Mouse (Mus musculus) embryonic facial prominence, embryonic 15.5 days (tissue): ENCODE measurements around the gene Gm49450. TPM values are rescaled to one million over a fixed set of nuclear protein-coding genes. Genes with fewer than 3 reads are reported as not detected.

Source experiments
- ATAC-seq: fragments of 200-750 bp; cut with Nextera tagmentation; 2 replicates; pipeline ENCODE4 v1.8.0; 2017; ENCODE audit warnings: low read depth, moderate TSS enrichment; ENCODE audit not compliant: insufficient number of reproducible peaks, low FRiP score, low TSS enrichment
- H3K27ac ChIP-seq: fragments of 300-500 bp; sonication (generic); replicated peaks from 2 replicates; pipeline ENCODE4 v1.5.1; 2015; ENCODE audit warnings: mild to moderate bottlenecking, inconsistent platforms
- H3K27me3 ChIP-seq: fragments of 300-500 bp; sonication (generic); 2 replicates; pipeline ENCODE4 v1.6.1; 2015; ENCODE audit warnings: inconsistent platforms
- H3K36me3 ChIP-seq: fragments of 300-500 bp; sonication (generic); 2 replicates; pipeline ENCODE4 v1.6.1; 2015; ENCODE audit warnings: mild to moderate bottlenecking, inconsistent platforms
- H3K4me1 ChIP-seq: fragments of 300-500 bp; sonication (generic); 2 replicates; pipeline ENCODE4 v1.6.1; 2015; ENCODE audit warnings: inconsistent platforms
- H3K4me2 ChIP-seq: fragments of 300-500 bp; sonication (generic); replicated peaks from 2 replicates; pipeline ENCODE4 v1.6.1; 2015; ENCODE audit warnings: mild to moderate bottlenecking, inconsistent platforms
- H3K4me3 ChIP-seq: fragments of 300-500 bp; sonication (generic); replicated peaks from 2 replicates; pipeline ENCODE4 v1.5.1; 2015; ENCODE audit warnings: mild to moderate bottlenecking, inconsistent platforms
- H3K9ac ChIP-seq: fragments of 300-500 bp; sonication (generic); 2 replicates; pipeline ENCODE4 v1.6.1; 2015; ENCODE audit warnings: inconsistent platforms
- H3K9me3 ChIP-seq: fragments of 300-500 bp; sonication (generic); replicated peaks from 2 replicates; pipeline ENCODE4 v1.6.1; 2016; ENCODE audit warnings: inconsistent platforms
- WGBS: fragments of 180-500 bp; shearing (Covaris S2); methylation state at CpG from one replicate; pipeline ENCODE4 v1.1.7; 2015; 5-methylcytosine and 5-hydroxymethylcytosine counted together
- polyA plus RNA-seq: library from polyadenylated mRNA; unstranded; fragments of >200 nt; fragmentation: Nextera tagmentation; extraction: Ambion mirVana; gene quantifications from 2 replicates; pipeline ENCODE4 v1.2.1, GENCODE M21; 2015

The Gm49450 gene
- polyA plus RNA-seq, 1 experiment from 2014 or later: not detected

DNA sequence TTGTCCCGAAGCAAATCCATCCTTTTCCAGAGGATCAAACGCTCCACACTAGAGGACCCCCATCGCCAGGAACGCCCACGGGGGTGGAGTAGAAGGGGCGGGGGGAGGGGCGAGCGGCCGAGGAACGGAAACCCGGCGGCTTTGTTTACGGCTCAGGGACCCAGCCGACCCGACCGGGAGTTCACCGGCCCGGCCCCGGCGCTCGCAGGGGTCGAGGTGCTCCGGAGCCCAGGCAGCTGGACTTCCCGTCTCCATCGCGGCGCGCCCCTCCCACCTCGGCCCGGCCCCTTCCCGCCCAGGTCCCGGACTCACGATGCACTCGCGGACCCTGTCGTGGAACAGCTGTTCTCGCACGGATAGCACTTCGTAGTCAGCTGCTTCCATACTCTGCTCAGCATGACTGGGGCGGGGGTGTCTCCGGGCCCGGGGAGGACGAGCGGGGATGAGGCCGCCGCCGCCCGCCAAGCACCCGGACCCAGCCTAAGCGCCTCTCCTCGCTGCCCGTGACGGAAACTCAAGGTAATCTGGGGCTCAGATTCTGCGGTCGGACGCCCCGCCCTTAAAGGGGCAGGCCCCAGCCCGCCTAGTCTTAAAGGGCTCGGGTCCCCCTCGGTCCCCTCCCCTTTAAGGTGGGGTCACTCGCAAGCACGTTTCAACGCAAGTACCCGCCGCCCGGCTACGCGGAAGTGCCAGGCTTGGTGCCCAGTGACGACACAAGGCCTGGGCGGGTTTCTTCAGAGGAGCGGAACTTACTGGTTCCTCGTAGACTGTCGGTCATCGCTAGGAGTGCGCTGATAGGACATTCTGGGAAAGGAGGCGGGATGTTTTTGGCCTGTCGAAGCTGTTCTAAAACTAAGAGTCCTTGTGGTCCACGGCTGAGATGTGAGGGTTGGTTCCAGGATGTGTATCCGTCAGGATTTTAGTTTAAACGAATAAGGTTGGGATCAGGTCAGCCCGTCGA lies 35.5 kb downstream of the Gm49450 start, which contains the start of gene Lmbr1l:
TSS of gene Lmbr1l (minus strand) at position 694 of the 961 bp plus-strand sequence.
- Histone ChIP-seq H3K27ac (peak within 1 kb of the TSS; percentile 97), H3K4me2 (peak within 1 kb of the TSS; percentile 74), H3K27me3 (no peaks in the 10 kb centered on the region), H3K9me3 (no peaks in the 10 kb centered on the region), H3K9ac (peak within 1 kb of the TSS; percentile 85), H3K4me1 (peaks cover 26% of the 10 kb centered on the region), H3K4me3 (peak within 1 kb of the TSS; percentile 89), H3K36me3 (peaks cover 12% of the 10 kb centered on the region)
- under 1% methylated on average over 81 of the region's 82 CpGs for WGBS
- peak; percentile 99 for ATAC-seq

GRCm38 (mm10) chr15:98917091-98917490 lies 36.3 kb downstream of the Gm49450 start:
- Histone ChIP-seq H3K27me3 (no peaks in the 10 kb centered on the region), H3K27ac (peak overlapping the region; percentile 97), H3K4me1 (peaks cover 26% of the 10 kb centered on the region), H3K9ac (peak overlapping the region; percentile 85), H3K36me3 (peaks cover 19% of the 10 kb centered on the region), H3K4me2 (peak overlapping the region; percentile 74), H3K9me3 (no peaks in the 10 kb centered on the region), H3K4me3 (peak overlapping the region; percentile 89)
- no peak for ATAC-seq
- under 1% methylated on average over 14 of the region's 14 CpGs for WGBS

DNA sequence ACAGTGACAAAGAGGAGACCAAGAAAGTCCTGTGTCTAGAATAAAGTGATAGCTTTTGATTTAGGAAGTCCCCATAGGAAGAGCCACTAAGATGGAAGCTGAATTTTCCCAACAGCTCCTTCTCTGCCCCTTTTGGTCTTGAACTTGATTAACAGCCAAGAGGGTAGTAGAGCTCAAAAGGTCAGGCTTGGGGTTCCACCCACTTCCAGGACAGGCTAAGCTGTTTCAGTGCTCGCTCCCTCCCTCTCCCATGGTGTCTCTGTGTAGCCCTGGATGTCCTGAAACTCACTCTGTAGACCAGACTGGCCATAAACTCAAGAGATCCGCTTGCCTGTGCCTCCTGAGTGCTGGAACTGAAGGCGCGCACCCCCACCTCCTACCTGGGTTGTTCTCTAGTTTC lies 37.3 kb downstream of the Gm49450 start:
- Histone ChIP-seq H3K9me3 (no peaks in the 10 kb centered on the region), H3K27ac (no peak overlapping the region), H3K9ac (no peak overlapping the region), H3K4me1 (peaks cover 26% of the 10 kb centered on the region), H3K27me3 (no peaks in the 10 kb centered on the region), H3K4me3 (peak overlapping the region; percentile 89; the same call in 1 of the 2 replicates), H3K36me3 (peaks cover 30% of the 10 kb centered on the region), H3K4me2 (peak overlapping the region; percentile 74)
- WGBS: 91% methylated on average over 4 of the region's 4 CpGs
- ATAC-seq: no peak

- no peak overlapping the region for H3K4me3 ChIP-seq
- WGBS: 94% methylated on average over 6 of the region's 6 CpGs
- H3K9ac ChIP-seq: no peak overlapping the region
- H3K4me2 ChIP-seq: no peak overlapping the region
- H3K27ac ChIP-seq: no peak overlapping the region
- H3K4me1 ChIP-seq: peaks cover 26% of the 10 kb centered on the region
- ATAC-seq: no peak
- no peaks in the 10 kb centered on the region for H3K9me3 ChIP-seq
- peaks cover 41% of the 10 kb centered on the region for H3K36me3 ChIP-seq
- no peaks in the 10 kb centered on the region for H3K27me3 ChIP-seq
Measured at GRCm38 (mm10) chr15:98914903-98915302, 38.4 kb downstream of the Gm49450 start.

DNA sequence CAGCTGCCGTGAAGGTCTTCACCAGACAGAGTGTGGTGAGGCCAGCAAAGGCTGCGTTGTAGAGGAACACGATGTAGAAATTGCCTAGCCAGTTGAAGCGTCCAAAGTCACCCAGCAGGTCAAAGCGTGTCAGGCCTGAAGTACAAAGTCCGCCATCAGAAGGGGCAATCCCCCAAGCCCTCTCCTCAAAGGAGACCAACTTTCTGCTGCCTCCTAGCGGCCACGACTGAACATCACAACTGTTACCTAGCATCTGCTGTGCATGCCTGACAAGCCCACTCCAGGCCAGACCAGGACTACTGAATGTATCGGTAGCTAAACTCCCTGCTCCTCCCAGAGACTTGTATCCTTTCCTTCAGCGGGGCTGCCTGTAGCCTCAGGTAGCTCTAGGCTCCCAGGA lies 48.7 kb downstream of the Gm49450 start:
- H3K4me2 ChIP-seq: no peak overlapping the region
- 31% methylated on average over 10 of the region's 10 CpGs for WGBS
- H3K27ac ChIP-seq: no peak overlapping the region
- no peak overlapping the region for H3K9ac ChIP-seq
- ATAC-seq: no peak; the same call in 1 of the 2 replicates
- no peaks in the 10 kb centered on the region for H3K9me3 ChIP-seq
- peaks cover 63% of the 10 kb centered on the region for H3K36me3 ChIP-seq
- no peak overlapping the region for H3K4me3 ChIP-seq
- H3K27me3 ChIP-seq: 0 out of 2 replicates have a peak, but pooled peaks cover 8% of the 10 kb centered on the region
- H3K4me1 ChIP-seq: no peaks in the 10 kb centered on the region

- H3K27ac ChIP-seq: no peak overlapping the region
- 90% methylated on average over 2 of the region's 2 CpGs for WGBS
- no peak for ATAC-seq
Measured at GRCm38 (mm10) chr15:98902600-98902999, 50.8 kb downstream of the Gm49450 start.

GRCm38 (mm10) chr15:98901530-98901929 lies 51.8 kb downstream of the Gm49450 start:
- H3K9ac ChIP-seq: no peak overlapping the region
- H3K4me2 ChIP-seq: no peak overlapping the region
- H3K27ac ChIP-seq: no peak overlapping the region
- no peak for ATAC-seq
- no peak overlapping the region for H3K4me3 ChIP-seq
- WGBS: 51% methylated on average over 1 of the region's 1 CpGs
- H3K9me3 ChIP-seq: no peaks in the 10 kb centered on the region
- H3K36me3 ChIP-seq: peaks cover 33% of the 10 kb centered on the region
- peaks cover 14% of the 10 kb centered on the region for H3K4me1 ChIP-seq
- H3K27me3 ChIP-seq: peaks cover 39% of the 10 kb centered on the region

More at GRCm38 (mm10) chr15:98902600-98902999, 50.8 kb downstream of the Gm49450 start:
- Histone ChIP-seq H3K27me3 (peaks cover 29% of the 10 kb centered on the region), H3K4me2 (no peak overlapping the region), H3K4me3 (no peak overlapping the region), H3K9me3 (no peaks in the 10 kb centered on the region), H3K36me3 (peaks cover 42% of the 10 kb centered on the region), H3K4me1 (peaks cover 11% of the 10 kb centered on the region), H3K9ac (no peak overlapping the region)

DNA sequence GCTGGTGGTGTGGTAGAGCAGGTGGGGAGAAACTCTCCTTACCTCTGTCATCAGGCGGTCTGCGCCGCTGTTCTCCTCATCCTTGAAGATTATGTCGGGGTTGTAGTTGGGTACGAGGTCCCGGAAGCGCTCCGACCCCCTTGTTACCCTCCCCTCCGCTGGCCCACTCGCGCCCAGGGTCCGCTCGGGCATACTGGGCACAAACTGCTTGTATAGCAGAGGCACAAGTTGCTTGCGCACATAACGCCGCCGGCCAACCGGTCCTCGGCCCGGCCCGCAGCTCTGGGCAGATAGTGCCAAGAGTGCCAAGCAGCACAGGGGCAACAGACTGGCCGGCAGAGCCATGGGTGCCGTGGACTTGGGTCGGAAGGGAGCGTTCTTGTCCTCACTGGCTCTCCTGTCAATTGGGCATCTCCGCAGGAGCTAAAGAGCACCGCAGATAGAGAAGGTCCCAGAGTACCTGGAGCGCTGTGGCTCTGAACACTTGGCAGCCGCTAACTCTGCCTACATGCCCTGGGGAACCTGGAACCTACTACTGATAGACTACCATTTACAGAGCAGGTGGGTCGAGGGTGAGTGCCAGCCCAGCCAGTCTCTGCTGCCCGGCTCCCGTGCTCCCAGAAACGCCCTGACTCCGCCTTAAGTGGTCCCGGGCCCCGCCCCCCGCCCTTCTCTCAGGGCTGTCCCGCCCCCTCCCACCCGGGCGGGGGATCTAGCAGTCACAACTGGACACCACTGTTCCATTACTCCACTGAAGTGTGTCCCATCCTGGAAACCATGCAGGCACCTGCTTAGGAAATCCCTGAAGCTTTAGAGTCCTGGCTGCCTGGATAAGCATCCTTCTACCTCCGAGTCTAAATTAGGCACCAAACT lies 55.2 kb downstream of the Gm49450 start, which contains the start of gene Dhh:
TSS of gene Dhh (minus strand) at position 613 of the 873 bp plus-strand sequence.
- H3K4me2 ChIP-seq: peak within 1 kb of the TSS; percentile 40
- 0 out of 2 replicates have a peak, but pooled peaks cover 5% of the 10 kb centered on the region for H3K36me3 ChIP-seq
- no peak for ATAC-seq
- whole genome bisulfite sequencing: under 1% methylated on average over 41 of the region's 41 CpGs
- H3K9me3 ChIP-seq: no peaks in the 10 kb centered on the region
- H3K4me3 ChIP-seq: peak within 1 kb of the TSS; percentile 25
- peaks cover 72% of the 10 kb centered on the region for H3K27me3 ChIP-seq
- H3K4me1 ChIP-seq: peaks cover 44% of the 10 kb centered on the region
- no peak within 1 kb of the TSS for H3K27ac ChIP-seq
- H3K9ac ChIP-seq: no peak within 1 kb of the TSS

GRCm38 (mm10) chr15:98897495-98897894 lies 55.9 kb downstream of the Gm49450 start:
- H3K9me3 ChIP-seq: no peaks in the 10 kb centered on the region
- H3K27ac ChIP-seq: no peak overlapping the region
- H3K4me3 ChIP-seq: peak overlapping the region; percentile 25; the same call in 1 of the 2 replicates
- H3K4me2 ChIP-seq: peak overlapping the region; percentile 40; the same call in 1 of the 2 replicates
- 6% methylated on average over 10 of the region's 10 CpGs for WGBS
- no peak overlapping the region for H3K9ac ChIP-seq
- no peak for ATAC-seq
- H3K36me3 ChIP-seq: no peaks in the 10 kb centered on the region
- peaks cover 79% of the 10 kb centered on the region for H3K27me3 ChIP-seq
- H3K4me1 ChIP-seq: peaks cover 44% of the 10 kb centered on the region

GRCm38 (mm10) chr15:98895635-98896589 lies 57.4 kb downstream of the Gm49450 start:
- H3K27me3 ChIP-seq: peaks cover 90% of the 10 kb centered on the region
- peak overlapping the region; percentile 48 for H3K4me2 ChIP-seq
- no peaks in the 10 kb centered on the region for H3K36me3 ChIP-seq
- 6% methylated on average over 41 of the region's 41 CpGs for WGBS
- H3K9me3 ChIP-seq: no peaks in the 10 kb centered on the region
- H3K27ac ChIP-seq: 0 out of 2 replicates have a peak overlapping the region, but pooled peaks have one; percentile 11
- ATAC-seq: no peak; the same call in 1 of the 2 replicates
- peak overlapping the region; percentile 53 for H3K4me3 ChIP-seq
- no peak overlapping the region for H3K9ac ChIP-seq
- H3K4me1 ChIP-seq: peaks cover 48% of the 10 kb centered on the region
